Mouse (Mus musculus): ENCODE measurements at regions not wholly inside any gene's neighbourhood (a gene's known extent, or its start where the extent isn't known, plus 50 kb on each side); places are given as distances from the start of the nearest gene placed in this dataset.
"Not testable (repeated sequence)": the region's sequence is repeated elsewhere in the genome, so short reads cannot be mapped to it uniquely, and the experiment has no call there.

- 13% methylated on average over 10 of the region's 11 CpGs for WGBS
- H3K36me3 ChIP-seq (replicated peaks; ENCODE audit: control insufficient read depth, insufficient read depth, low read length): not testable (repeated sequence)
Observed at GRCm38 (mm10) chr13:61710823-61711222, 140.9 kb upstream of the Cts3 start.

GRCm38 (mm10) chr13:61665729-61666128 lies 95.8 kb upstream of the Cts3 start:
- no peak for TF ChIP-seq EP300 (IDR thresholded peaks at IDR 0.05; ENCODE audit: low read depth)
- Histone ChIP-seq H3K27me3 (ENCODE audit: control insufficient read depth, insufficient read depth, low read length) (no peaks in the 10 kb centered on the region), H3K27ac (ENCODE audit: low read depth) (no peak overlapping the region), H3K4me3 (ENCODE audit: low read depth, low read length) (no peak overlapping the region), H3K9me3 (replicated peaks; ENCODE audit: control insufficient read depth, low read length) (0 out of 2 replicates have a peak, but pooled peaks cover 4% of the 10 kb centered on the region), H3K4me1 (ENCODE audit: control insufficient read depth, insufficient read depth) (no peaks in the 10 kb centered on the region), H3K4me2 (ENCODE audit: low read depth, low read length) (peak overlapping the region; percentile 36), H3K9ac (replicated peaks; ENCODE audit: low read depth, low read length) (no peak overlapping the region), H3K36me3 (replicated peaks; ENCODE audit: control insufficient read depth, insufficient read depth, low read length) (no peaks in the 10 kb centered on the region)
- 9% methylated on average over 34 of the region's 46 CpGs for WGBS
- ATAC-seq (ENCODE audit: insufficient read depth, low read depth): no peak
- DNase-seq (ENCODE audit: low spot score): no peak

More at GRCm38 (mm10) chr13:61710823-61711222, 140.9 kb upstream of the Cts3 start:
- not testable (repeated sequence) for H3K4me2 ChIP-seq (ENCODE audit: low read depth, low read length); ATAC-seq (ENCODE audit: insufficient read depth, low read depth); H3K27me3 ChIP-seq (ENCODE audit: control insufficient read depth, insufficient read depth, low read length); H3K9me3 ChIP-seq (replicated peaks; ENCODE audit: control insufficient read depth, low read length); H3K9ac ChIP-seq (replicated peaks; ENCODE audit: low read depth, low read length); H3K4me3 ChIP-seq (ENCODE audit: low read depth, low read length); H3K27ac ChIP-seq (ENCODE audit: low read depth); H3K4me1 ChIP-seq (ENCODE audit: control insufficient read depth, insufficient read depth); DNase-seq (ENCODE audit: low spot score)
- peak; percentile 26; the same call in 1 of the 2 replicates for TF ChIP-seq CTCF (IDR thresholded peaks at IDR 0.05; ENCODE audit: low read depth)
